Mouse (Mus musculus): ENCODE data around the gene Olfr2.
A peak's percentile ranks its signal among the peaks of the same experiment; 100 is the strongest.
"Not testable (repeated sequence)": the region's sequence is repeated elsewhere in the genome, so short reads cannot be mapped to it uniquely, and the experiment has no call there.

The Olfr2 gene

DNA sequence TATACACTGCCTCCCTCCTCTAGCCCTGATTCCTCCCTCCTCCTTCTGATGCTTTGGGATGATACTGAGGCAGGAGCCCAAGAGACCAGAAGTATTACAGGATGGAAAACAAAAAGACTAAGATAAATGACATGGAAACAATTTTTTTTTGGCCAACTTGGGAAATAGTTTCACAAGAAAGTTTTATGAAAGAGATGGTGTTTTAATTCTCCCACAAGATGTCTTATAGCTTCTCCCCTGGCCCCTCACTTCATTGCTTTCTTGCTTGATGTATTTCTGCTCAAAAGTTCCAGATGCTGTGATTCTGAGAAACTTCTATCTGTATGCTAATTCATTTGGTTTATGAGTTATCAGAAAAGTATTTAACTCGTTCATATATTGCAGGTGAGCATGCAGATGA lies at the start of gene Olfr2:
TSS of gene Olfr2 (minus strand) at position 101 of the 400 bp plus-strand sequence.
- no peak for DNase-seq (ENCODE audit: low spot score in 2 of 2)

DNA sequence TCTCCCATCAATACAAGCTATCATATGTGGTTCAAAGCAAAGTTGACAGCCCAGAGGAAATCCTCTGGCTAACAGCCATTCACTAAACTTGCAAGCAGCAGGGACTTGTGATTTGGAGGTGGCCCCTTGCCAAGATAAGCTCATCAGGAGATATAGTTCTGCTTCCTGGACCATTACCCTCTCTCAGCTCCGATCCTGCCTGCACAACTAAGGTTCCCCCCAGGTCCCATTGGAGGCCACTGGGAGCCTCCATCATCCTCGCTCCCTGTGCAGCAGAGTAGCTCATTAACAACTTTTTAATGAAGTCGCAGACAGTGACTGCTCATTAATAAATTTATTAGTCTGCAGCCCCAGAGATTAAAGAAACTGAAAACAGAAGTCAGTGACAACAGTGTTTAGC lies 41.7 kb upstream of the Olfr2 start:
- DNase-seq (ENCODE audit: low spot score in 2 of 2), result no peak

DNA sequence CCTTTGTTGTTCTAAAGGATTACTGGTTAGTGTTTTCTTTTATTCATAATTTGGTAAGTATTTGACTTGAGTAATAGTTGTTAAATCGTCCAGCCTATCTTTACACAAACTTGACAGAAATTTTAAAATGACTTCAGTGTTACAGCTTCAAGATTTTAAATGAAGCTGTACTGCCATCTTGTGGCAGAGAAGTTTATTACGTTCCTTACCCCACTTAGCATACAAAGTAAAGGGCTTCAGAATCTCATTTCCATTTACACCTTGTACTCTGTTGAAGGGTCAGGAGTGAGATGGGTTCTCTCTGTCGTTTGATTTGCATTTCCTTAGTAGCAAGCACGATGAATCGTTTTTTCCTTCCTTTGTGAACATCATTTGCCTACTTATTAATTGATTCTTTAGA lies 40.0 kb upstream of the Olfr2 start:
- DNase-seq (ENCODE audit: low spot score in 2 of 2), result peak in 1 of 2 experiments; percentile 15

DNA sequence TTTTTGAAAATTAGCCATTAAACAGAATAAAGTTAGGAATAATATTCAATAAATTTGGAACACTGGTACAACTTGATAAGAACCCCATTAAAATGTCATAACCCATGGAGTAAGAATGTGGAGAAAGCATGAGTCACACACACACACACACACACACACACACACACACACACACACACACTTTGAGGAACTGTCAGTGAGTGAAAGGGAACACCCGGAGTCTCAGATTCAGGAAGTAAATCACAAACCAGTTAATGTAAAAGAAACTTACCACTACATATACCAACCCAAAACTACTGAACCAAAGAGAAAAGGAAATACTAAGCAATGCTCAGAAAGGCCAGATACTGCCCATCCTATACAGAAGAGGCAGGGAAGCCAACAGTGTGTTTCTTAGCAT lies 38.5 kb upstream of the Olfr2 start:
- no peak for DNase-seq (ENCODE audit: low spot score in 2 of 2)

DNA sequence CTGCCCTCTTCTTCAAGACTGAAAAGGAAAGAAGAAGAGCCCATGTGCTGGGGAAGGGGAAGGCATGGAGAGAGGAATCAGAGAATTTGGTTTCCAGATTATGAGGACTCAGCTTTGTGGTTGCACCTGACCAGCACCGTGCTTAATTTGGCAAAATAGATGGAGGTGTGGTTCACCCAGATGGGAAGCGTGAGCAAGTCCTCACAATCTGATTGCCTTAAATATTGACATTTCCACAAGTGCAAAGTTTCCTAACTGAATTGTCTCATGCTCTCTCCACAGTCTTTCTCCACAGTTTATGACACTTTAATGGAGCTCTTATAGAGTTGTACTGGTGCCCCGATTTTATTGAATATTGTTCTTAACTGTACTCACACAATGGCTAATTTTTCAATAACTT lies 37.3 kb upstream of the Olfr2 start:
- DNase-seq (ENCODE audit: low spot score in 2 of 2), result no peak

DNA sequence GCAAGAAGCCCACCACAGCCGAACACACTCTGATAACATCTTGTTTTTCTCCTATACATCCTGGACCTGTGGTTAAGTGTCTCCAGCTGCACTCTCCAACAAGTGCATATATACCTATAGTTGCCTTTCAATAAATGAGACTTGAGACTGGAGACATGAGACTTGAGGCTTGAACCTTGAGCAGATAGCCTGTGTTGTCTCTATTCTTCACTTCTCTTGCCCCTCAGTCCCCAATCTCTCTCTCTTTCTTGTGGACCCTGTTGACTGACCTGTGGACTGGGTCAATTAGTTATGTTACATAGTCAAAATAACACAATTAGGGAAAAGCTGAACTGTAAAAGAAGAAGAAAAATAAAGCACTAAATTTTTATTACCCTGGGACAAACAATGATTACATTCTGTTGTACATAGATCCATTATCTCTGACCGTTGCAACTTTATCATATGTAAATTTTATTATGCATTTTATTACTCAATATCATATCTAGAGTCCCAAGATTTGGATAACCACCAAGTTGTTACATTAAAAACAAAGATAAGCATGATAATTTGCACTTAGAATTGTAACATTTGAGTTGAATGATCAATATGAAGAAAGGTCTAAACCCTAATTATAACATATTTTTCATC lies 34.2 kb upstream of the Olfr2 start:
- no peak for DNase-seq (ENCODE audit: low spot score in 2 of 2)

DNA sequence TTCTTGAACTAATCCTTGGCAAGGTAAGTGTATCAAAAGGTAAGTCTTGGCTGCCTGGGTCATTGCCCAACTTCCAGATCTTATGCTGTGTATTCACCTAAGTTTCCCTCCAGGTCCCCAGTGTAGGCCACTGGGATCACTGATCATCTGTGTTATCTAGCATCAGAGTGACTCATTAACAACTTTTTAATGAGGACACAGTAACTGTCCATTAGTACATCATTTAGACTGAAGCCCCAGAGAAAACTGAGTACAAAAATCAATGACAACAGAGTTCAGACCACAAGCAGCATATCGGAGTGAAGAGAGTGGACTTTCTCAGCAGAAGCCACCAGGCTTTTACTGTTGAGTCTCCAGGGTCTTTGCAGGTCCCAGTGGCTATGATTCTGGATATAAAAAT lies 25.0 kb upstream of the Olfr2 start, which contains the start of gene Olfr713:
TSS of gene Olfr713 (plus strand) at position 301 of the 400 bp plus-strand sequence.
- no peak for DNase-seq (ENCODE audit: low spot score in 2 of 2)

DNA sequence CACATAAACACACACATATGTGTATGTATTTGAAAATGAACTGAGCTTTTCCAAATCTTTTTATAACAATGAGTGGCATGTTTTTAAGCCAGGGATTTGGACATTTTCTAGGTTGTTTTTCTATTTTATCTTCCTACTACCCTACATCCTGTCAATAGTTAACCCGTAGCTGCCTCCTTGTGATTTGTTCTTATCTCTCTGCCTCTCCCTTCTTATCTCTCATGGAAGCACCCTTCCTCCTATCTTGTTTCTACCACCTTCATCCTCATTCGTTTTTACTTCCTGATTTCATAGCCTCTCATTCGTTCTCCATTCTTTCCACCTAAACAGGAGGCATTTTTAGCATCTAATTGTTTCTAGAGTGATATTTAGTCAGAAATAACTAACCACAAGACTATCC lies 1.7 kb downstream of the Olfr2 start:
- DNase-seq (ENCODE audit: low spot score in 2 of 2), result no peak

DNA sequence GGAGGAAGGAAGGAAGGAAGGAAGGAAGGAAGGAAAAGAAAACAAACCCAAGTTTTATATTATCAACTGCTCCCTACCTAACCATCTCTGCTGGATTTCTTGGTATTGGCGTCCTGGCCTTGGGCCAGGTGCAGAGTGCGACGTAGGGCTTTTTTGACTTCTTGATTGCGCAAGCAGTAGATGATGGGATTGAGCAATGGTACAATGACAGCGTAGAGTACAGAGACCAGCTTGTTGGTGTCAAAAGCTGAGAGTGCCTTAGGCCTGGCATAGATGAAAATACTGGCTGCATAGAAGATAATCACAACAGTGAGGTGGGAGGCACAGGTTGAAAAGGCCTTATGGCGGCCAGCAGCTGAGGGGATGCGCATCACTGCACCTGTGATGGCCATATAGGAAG lies 5.1 kb downstream of the Olfr2 start:
- DNase-seq (ENCODE audit: low spot score in 2 of 2), result no peak

DNA sequence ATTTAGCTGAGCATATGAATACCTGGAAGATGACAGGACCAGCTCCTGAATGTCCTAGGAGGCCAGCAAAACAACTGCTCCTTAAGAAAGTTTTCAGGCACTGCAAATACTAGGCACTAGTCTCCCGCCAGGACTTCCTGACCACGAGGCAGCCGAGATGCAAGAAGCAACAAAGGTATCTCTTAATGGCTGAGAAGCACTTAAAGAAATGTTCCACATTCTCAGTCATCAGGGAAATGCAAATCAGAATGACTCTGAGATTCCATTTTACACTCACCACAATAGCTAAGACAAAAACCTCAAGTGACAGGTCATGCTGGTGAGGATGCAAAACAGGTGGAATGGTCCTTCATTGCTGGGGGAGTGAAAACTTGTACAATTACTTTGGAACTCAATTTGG lies 20.6 kb downstream of the Olfr2 start:
- DNase-seq (ENCODE audit: low spot score in 2 of 2), result no peak

DNA sequence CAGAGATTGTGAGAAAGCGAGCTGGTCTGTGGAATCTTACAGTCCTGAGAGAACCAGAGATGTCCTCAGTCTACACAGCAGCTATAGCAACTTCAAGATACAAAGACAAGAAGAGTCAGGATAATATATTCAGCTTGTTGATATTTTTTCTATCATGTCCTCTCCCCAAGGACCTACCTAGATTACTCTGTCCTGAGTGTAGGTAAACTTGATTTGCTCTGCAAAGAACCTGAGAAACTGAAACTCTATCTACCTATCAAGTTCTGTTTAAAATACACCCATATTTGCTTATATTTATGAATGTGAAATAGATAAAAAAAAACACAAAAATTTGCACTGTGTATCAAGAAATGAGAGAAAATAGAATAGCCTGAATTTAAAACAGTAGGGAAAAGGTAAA lies 30.5 kb downstream of the Olfr2 start, which contains the start of gene Olfr711:
TSS of gene Olfr711 (minus strand) at position 101 of the 400 bp plus-strand sequence.
- no peak for DNase-seq (ENCODE audit: low spot score in 2 of 2)

DNA sequence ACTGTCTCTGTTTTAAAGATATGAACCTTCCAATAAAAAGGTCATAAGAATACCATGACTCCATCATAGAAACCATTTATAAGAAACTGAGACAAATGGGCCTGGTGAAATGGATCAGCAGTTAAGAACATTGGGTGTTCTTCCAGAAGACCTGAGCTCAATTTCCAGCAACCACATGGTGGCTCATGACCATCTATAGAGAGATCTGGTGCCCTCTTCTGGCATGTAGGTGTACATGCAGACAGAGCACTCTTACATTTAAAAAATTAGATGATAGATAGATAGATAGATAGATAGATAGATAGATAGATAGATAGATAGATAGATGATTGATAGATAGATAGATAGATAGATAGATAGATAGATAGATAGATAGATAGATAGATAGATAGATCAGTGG lies 38.4 kb downstream of the Olfr2 start:
- not testable (repeated sequence) for DNase-seq (ENCODE audit: low spot score in 2 of 2)

DNA sequence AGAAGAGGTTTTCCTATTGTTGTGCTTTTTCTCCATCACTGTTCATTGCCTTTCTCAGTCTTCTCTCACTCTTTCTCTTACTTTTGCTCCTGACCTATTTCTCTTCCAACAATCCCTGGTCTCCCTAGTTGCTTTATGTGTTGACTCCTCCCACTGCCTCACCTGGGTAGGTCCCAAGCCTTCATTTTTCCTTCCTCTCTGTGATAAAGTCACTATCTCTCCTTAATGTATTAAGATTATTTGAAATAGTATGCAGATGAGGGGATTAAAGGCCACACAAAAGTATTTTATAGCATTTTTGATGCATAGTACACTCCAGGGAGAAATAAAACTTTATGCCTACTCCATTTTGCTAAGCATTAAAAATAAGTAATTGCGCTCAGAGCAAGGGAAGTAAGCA lies 42.0 kb downstream of the Olfr2 start, which contains the start of gene Olfr6:
TSS of gene Olfr6 (minus strand) at position 101 of the 400 bp plus-strand sequence.
- DNase-seq (ENCODE audit: low spot score in 2 of 2), result no peak

DNA sequence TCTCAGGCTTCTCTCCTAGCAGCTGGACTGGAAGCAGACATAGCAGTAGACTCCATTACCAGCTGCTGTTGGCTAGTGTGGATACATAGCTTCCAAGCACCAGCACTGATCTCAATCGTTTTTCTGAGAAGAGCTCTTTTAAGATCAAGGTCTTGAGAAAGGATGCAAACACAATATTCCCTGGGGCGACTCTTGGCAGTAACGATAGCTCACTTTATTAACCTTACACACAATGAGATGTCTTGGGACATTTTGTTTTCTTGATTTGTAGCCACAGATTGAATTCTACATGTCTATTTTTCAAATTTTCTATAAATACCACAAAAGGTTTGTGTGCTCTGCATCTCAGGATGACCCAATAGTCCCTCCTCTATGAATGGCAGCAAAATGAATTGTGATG lies 57.7 kb downstream of the Olfr2 start, which contains the start of gene Olfr710:
TSS of gene Olfr710 (minus strand) at position 101 of the 400 bp plus-strand sequence.
- DNase-seq (ENCODE audit: low spot score in 2 of 2), result no peak

Data from frontal cortex, postnatal 25 days (tissue).